Mouse (Mus musculus) lung, postnatal 14 days (tissue): ENCODE measurements around the gene Fam98c.
"Not testable (repeated sequence)": the region's sequence is repeated elsewhere in the genome, so short reads cannot be mapped to it uniquely, and the experiment has no call there.

Source experiments
- DNase-seq: peaks from one replicate; pipeline ENCODE4 v3.0.0; 2021

Gene Fam98c

GRCm38 (mm10) chr7:29155838-29156782 lies at the start of gene Fam98c:
TSS of gene Fam98c (minus strand) at chr7:29156234.
- DNase-seq: peak; percentile 86

- no peak for DNase-seq
These were observed 46.5 kb upstream of the Fam98c start for GRCm38 (mm10) chr7:29202577-29202976.

GRCm38 (mm10) chr7:29194230-29194629 lies 38.2 kb upstream of the Fam98c start:
- not testable (repeated sequence) for DNase-seq

- DNase-seq: not testable (repeated sequence)
These were observed 25.3 kb upstream of the Fam98c start for GRCm38 (mm10) chr7:29181323-29181722.

GRCm38 (mm10) chr7:29180854-29181236 lies 24.8 kb upstream of the Fam98c start:
- DNase-seq: no peak

GRCm38 (mm10) chr7:29180077-29180853 lies 24.2 kb upstream of the Fam98c start, which contains the start of gene Psmd8:
TSS of gene Psmd8 (minus strand) at chr7:29180701.
- DNase-seq: peak; percentile 96

- no peak for DNase-seq
These were observed 23.3 kb upstream of the Fam98c start for GRCm38 (mm10) chr7:29179323-29179722.

- DNase-seq: no peak
These were observed 22.1 kb upstream of the Fam98c start for GRCm38 (mm10) chr7:29178106-29178505.

GRCm38 (mm10) chr7:29172390-29173016 lies 16.5 kb upstream of the Fam98c start:
- no peak for DNase-seq

- DNase-seq: no peak
These were observed 15.6 kb upstream of the Fam98c start for GRCm38 (mm10) chr7:29171562-29172097.

GRCm38 (mm10) chr7:29170755-29171561 lies 14.9 kb upstream of the Fam98c start:
- DNase-seq: peak; percentile 35

- peak; percentile 80 for DNase-seq
These were observed 14.2 kb upstream of the Fam98c start, which contains the start of the genes Ggn and Spred3 for GRCm38 (mm10) chr7:29170066-29170754. TSS of gene Ggn (plus strand) at chr7:29170210. TSS of gene Spred3 (minus strand) at chr7:29170411.

GRCm38 (mm10) chr7:29169231-29170065 lies 13.4 kb upstream of the Fam98c start:
- peak; percentile 70 for DNase-seq

GRCm38 (mm10) chr7:29168791-29169230 lies 12.8 kb upstream of the Fam98c start:
- no peak for DNase-seq

- no peak for DNase-seq
These were observed 12.2 kb upstream of the Fam98c start for GRCm38 (mm10) chr7:29168121-29168695.

- DNase-seq: no peak
These were observed 11.6 kb upstream of the Fam98c start for GRCm38 (mm10) chr7:29167656-29168055.

GRCm38 (mm10) chr7:29162750-29163525 lies 6.9 kb upstream of the Fam98c start:
- DNase-seq: peak; percentile 68

- DNase-seq: no peak
These were observed 6.3 kb upstream of the Fam98c start for GRCm38 (mm10) chr7:29162294-29162693.

GRCm38 (mm10) chr7:29158264-29158663 lies 2.2 kb upstream of the Fam98c start:
- DNase-seq: no peak
